ENCODE assay signal across 11 mouse cellular contexts in the genomic region with DNA sequence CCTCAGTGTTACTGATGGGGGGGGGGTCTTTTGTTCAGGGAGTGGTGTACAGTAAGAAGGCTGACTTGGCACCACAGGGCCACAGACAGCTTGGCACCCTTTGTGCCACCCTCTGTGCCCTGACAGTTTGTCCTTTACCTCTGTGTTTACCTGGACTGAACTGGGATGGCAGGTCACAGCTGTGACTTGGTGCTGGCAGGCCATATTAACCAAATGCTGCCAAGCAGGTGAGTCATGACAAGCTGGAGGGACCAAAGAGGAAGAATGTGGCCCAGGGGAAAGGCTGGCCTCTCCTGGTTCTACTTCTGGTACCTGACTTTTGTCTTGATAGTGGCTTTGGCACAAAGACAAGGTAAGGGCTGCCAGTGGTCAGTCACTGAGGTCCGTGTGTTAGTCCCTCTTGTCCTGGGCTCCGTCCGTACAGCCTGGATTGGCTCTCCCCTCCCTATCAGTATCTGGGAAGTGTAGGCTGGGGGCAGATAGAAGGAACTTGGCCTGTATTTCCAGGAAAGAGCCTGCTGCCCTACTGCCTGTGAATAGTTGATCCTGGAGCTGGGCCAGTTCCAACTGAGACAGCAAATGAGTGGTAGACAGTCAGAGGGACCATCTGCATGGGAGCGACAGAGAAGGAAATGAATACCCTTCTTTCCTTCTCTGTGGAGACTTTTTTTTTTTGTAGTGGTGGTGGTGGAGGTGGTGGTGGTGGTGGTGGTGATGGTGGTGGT.
DNase-seq lines count a peak whose midpoint lies in the region; ATAC-seq lines count a peak whose summit lies in the region.
"Had no signal": no experiment of that assay in that cellular context is flagged by ENCODE, and none has a peak within 500 bp of the region (broad histone marks: within the 10 kb centered on the region; RNA-seq: fewer than 3 reads in every experiment).

No protein-coding gene starts in this region.

- no peak overlapping the region for H3K27ac ChIP-seq in forebrain, embryonic 13.5 days
- no peak overlapping the region for H3K27ac ChIP-seq in forebrain, embryonic 11.5 days (ENCODE audit: low read depth, low read length)
- H3K27ac ChIP-seq: embryonic facial prominence, embryonic 15.5 days; kidney, postnatal 0 days had no signal

- H3K36me3 ChIP-seq in forebrain, embryonic 13.5 days (ENCODE audit: poor library complexity, severe bottlenecking): no peaks in the 10 kb centered on the region
- no peaks in the 10 kb centered on the region for H3K36me3 ChIP-seq in forebrain, embryonic 11.5 days (ENCODE audit: control insufficient read depth, insufficient read depth, low read length)
- H3K36me3 ChIP-seq in megakaryocyte, embryonic 14.5 days (replicated peaks; ENCODE audit: low read length): peaks cover 3% of the 10 kb centered on the region
- H3K36me3 ChIP-seq: embryonic facial prominence, embryonic 15.5 days had no signal

- no peaks in the 10 kb centered on the region for H3K9me3 ChIP-seq in forebrain, embryonic 13.5 days (replicated peaks)
- H3K9me3 ChIP-seq in forebrain, embryonic 11.5 days (ENCODE audit: control insufficient read depth, low read length): no peaks in the 10 kb centered on the region
- no peaks in the 10 kb centered on the region for H3K9me3 ChIP-seq in megakaryocyte, embryonic 14.5 days
- H3K9me3 ChIP-seq: embryonic facial prominence, embryonic 15.5 days had no signal

- DNase-seq in forebrain, embryonic 11.5 days (ENCODE audit: low spot score): no peak
- DNase-seq in kidney, adult 18-20 months: peak; percentile 23
- DNase-seq in kidney, postnatal 25 days: no peak
- peak; percentile 25 for DNase-seq in fat pad, adult 2 months (ENCODE audit: extremely low read depth, low read depth, low spot score)
- DNase-seq in neural tube, embryonic 10.5 days (ENCODE audit: extremely low spot score, low spot score): no peak

- H3K4me3 ChIP-seq in forebrain, embryonic 13.5 days: no peak overlapping the region
- no peak overlapping the region for H3K4me3 ChIP-seq in forebrain, embryonic 11.5 days (ENCODE audit: low read depth, low read length)
- H3K4me3 ChIP-seq in megakaryocyte, embryonic 14.5 days (replicated peaks): peak overlapping the region; percentile 95

- peaks cover 27% of the 10 kb centered on the region for H3K4me1 ChIP-seq in forebrain, embryonic 13.5 days
- H3K4me1 ChIP-seq in forebrain, embryonic 11.5 days (replicated peaks; ENCODE audit: control insufficient read depth, insufficient read depth, low read length): peaks cover 12% of the 10 kb centered on the region; the same call in 1 of the 2 replicates
- peaks cover 55% of the 10 kb centered on the region for H3K4me1 ChIP-seq in megakaryocyte, embryonic 14.5 days

- ATAC-seq in forebrain, embryonic 13.5 days: 0 out of 2 replicates have a peak, but pooled peaks have one; percentile 1
- ATAC-seq in forebrain, embryonic 11.5 days (replicated peaks; ENCODE audit: low FRiP score): no peak
- ATAC-seq in megakaryocyte, adult 5-6 weeks (ENCODE audit: poor library complexity, severe bottlenecking): no peak

- WGBS in forebrain, embryonic 13.5 days: 83% methylated on average over 4 of the region's 4 CpGs
- 86% methylated on average over 4 of the region's 4 CpGs for WGBS in forebrain, embryonic 11.5 days

- no peaks in the 10 kb centered on the region for H3K27me3 ChIP-seq in forebrain, embryonic 13.5 days
- H3K27me3 ChIP-seq in forebrain, embryonic 11.5 days (ENCODE audit: control insufficient read depth, insufficient read depth, low read length): no peaks in the 10 kb centered on the region; the same call in 1 of the 2 replicates
- peaks cover 30% of the 10 kb centered on the region for H3K27me3 ChIP-seq in megakaryocyte, embryonic 14.5 days (replicated peaks)
- H3K27me3 ChIP-seq: embryonic facial prominence, embryonic 15.5 days; Patski had no signal

- no peak overlapping the region for H3K9ac ChIP-seq in forebrain, embryonic 13.5 days
- H3K9ac ChIP-seq in forebrain, embryonic 11.5 days (ENCODE audit: low read length): no peak overlapping the region

- H3K4me2 ChIP-seq in forebrain, embryonic 13.5 days: no peak overlapping the region
- H3K4me2 ChIP-seq in forebrain, embryonic 11.5 days (ENCODE audit: low read depth, low read length, severe bottlenecking): no peak overlapping the region

Comparison
In these comparisons a context has a peak if more than half of its experiments do, and no peak if none do; other contexts are left out.
1. DNase-seq: peak in kidney, adult 18-20 months (single experiment) and fat pad, adult 2 months (single experiment); none in forebrain, embryonic 11.5 days (single experiment), kidney, postnatal 25 days (0 of 2) and neural tube, embryonic 10.5 days (single experiment).